Mouse (Mus musculus) thymus, adult 2 months (tissue): ENCODE data around the gene Pou3f1.

Source experiments
- CTCF ChIP-seq: fragments of 200-500 bp; IDR thresholded peaks from 2 replicates; pipeline ENCODE4 v1.5.1; 2012; ENCODE audit warnings: mild to moderate bottlenecking, control low read depth, low read length, moderate library complexity, borderline replicate concordance; ENCODE audit not compliant: control insufficient read depth, poor library complexity, insufficient read depth; ENCODE audit errors: extremely low read depth
- POLR2A ChIP-seq: fragments of 200-500 bp; IDR thresholded peaks from 2 replicates; pipeline ENCODE4 v1.6.1; 2012; ENCODE audit warnings: mild to moderate bottlenecking, low read length, control low read depth, moderate library complexity; ENCODE audit not compliant: control insufficient read depth, poor library complexity, insufficient read depth; ENCODE audit errors: extremely low read depth

- TF ChIP-seq CTCF (no peak), POLR2A (no peak)
Observed at GRCm38 (mm10) chr4:124611768-124612167, 44.8 kb upstream of the Pou3f1 start.
